Mouse (Mus musculus) liver, embryonic 14.5 days (tissue): ENCODE data around the gene Hipk2.

Experiments used
- CTCF ChIP-seq: IDR thresholded peaks from 2 replicates; pipeline ENCODE4 v1.5.1; 2016; ENCODE audit warnings: antibody characterized with exemption, low read depth, control low read depth
- EP300 ChIP-seq: IDR thresholded peaks from 2 replicates; pipeline ENCODE4 v1.6.1; 2016; ENCODE audit warnings: antibody characterized with exemption, low read depth

DNA sequence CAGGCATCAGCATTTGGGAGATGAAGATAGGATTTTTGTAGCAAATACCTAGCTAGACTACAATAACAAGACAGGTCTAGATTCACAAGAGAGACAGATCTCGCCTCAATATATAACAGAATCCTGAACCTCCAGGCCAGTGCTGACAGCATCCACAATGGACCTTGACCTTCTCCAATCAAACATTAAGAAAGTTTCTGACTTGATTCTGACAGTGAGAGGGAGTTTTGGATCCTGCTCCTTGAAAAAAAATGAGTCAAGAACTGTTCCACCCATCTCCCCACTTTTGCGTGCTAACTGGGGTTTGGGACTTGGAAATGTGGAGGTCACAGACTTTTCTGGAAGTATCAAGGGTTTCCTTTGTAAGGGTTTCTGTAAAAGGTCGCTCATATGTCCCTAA, 150.4 kb downstream of the Hipk2 start:
- TF ChIP-seq CTCF (no peak), EP300 (no peak)
